Mouse (Mus musculus): Measurements from ENCODE around the gene Olfr1082.
"Not testable (repeated sequence)": the region's sequence is repeated elsewhere in the genome, so short reads cannot be mapped to it uniquely, and the experiment has no call there.

The Olfr1082 gene

DNA sequence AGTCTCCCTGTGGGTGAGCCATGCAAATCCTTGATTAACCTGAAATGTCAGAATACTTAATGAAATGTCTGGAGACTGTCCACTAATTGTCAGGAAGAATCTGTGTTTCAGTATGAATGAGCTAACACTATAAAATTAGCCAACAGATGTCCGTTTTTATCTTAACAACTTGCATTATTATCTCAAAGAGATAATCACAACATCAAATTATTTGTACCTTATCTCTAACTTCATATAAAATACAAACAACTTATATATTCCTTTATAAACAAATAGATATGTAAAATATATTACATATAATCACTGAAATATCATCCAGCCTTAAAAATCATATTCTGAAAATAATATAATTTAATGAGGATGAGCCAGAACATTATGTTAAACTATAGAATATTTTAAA lies at the start of gene Olfr1082:
Olfr1082 (minus strand) TSS at position 101 of the 400 bp plus-strand sequence.
- DNase-seq, result not testable (repeated sequence)

DNA sequence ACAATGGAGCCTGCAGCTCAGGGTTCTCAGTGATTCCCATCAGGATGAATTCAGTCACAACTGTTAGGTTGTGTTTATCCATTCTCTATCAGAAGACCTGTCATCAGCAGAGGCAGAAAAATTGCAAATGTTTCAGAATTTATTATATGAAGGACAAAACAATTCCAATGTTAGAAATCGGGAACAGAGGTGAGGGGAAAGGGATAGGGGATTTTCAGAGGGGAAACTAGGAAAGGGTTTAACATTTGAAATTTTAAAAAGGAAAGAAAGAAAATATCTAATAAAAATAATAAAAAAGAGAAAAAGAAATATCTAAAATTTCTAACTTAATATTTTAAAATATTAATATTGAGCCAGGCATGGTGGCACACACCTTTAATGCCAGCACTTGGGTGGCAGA lies 40.9 kb upstream of the Olfr1082 start, which contains the start of gene Olfr1084:
Olfr1084 (minus strand) TSS at position 101 of the 400 bp plus-strand sequence.
- not testable (repeated sequence) for DNase-seq

DNA sequence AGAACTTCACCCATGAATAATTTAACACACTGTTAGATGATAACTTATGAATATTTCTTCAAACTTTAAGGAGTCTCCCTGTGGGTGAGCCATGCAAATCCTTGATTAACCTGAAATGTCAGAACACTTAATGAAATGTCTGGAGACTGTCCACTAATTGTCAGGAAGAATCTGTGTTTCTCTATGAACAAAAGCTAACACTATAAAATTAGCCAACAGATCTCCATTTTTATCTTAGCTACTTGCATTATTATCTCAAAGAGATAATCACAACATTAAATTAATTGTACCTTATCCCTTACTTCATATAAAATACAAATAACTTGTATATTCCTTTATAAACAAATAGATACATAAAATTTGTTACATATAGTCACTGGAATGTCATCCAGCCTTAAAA lies 40.6 kb downstream of the Olfr1082 start, which contains the start of gene Olfr1080:
Olfr1080 (minus strand) TSS at position 101 of the 400 bp plus-strand sequence.
- not testable (repeated sequence) for DNase-seq

All from kidney, postnatal 14 days (tissue).